8 mouse cellular contexts compared by ENCODE assay signal in the genomic region with DNA sequence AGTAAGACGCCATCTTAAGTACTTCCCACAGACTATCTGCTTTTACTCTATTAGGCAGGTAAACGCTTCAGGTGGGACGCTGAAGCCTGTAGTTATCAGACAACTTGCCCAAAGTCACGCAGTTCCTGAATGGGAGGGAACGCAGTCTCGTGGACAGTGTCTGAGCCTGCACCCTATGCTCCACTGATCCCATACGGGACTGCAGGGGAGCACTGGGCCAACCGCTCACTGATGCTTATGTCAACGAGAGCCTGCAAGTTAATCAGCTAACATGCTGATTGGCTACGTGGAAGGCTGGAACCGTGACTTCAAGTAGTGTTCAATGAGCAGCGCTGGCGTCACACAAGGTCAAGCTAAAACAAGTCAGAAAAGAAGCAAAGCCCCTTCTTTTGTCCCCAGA. TPM values are rescaled to one million over a fixed set of nuclear protein-coding genes. Genes with fewer than 3 reads are reported as not detected.
A peak's percentile ranks its signal among the peaks of the same experiment; 100 is the strongest.
DNase-seq lines count a peak whose midpoint lies in the region; ATAC-seq and TF ChIP-seq lines count a peak whose summit lies in the region.

No protein-coding gene starts in this region.

- H3K4me1 ChIP-seq in intestine, embryonic 15.5 days (replicated peaks), result peaks cover 19% of the 10 kb centered on the region
- H3K4me1 ChIP-seq in liver, postnatal 0 days (ENCODE audit: insufficient read depth), result peaks cover 39% of the 10 kb centered on the region

- DNase-seq in MEL-GATA-1-ER (ENCODE audit: extremely low read depth, low read depth), result peak; percentile 63
- DNase-seq in liver, postnatal 0 days, result peak; percentile 59
- peak; percentile 14 for DNase-seq in retina, postnatal 1 day
- DNase-seq in frontal cortex, postnatal 25 days (ENCODE audit: low spot score in 2 of 2), result no peak
- no peak for DNase-seq in layer of hippocampus, adult 18-20 months (ENCODE audit: low spot score in 2 of 2)

- peak overlapping the region; percentile 5 for H3ac ChIP-seq in C2C12 (ENCODE audit: control insufficient read depth, insufficient read length, low read depth)

- 23% methylated on average over 13 of the region's 13 CpGs for WGBS in intestine, embryonic 15.5 days
- 9% methylated on average over 13 of the region's 13 CpGs for WGBS in liver, postnatal 0 days (ENCODE audit: insufficient replicate concordance)

- peak overlapping the region; percentile 77 for H3K9ac ChIP-seq in intestine, embryonic 15.5 days
- peak overlapping the region; percentile 93 for H3K9ac ChIP-seq in liver, postnatal 0 days (replicated peaks)

- peak overlapping the region; percentile 73 for H3K4me2 ChIP-seq in intestine, embryonic 15.5 days (replicated peaks)
- peak overlapping the region; percentile 76 for H3K4me2 ChIP-seq in liver, postnatal 0 days (ENCODE audit: low read depth, low read length)

- peak overlapping the region; percentile 85; the same call in 1 of the 2 replicates for H3K27ac ChIP-seq in intestine, embryonic 15.5 days
- peak overlapping the region; percentile 95 for H3K27ac ChIP-seq in liver, postnatal 0 days (ENCODE audit: low read depth)

- no peaks in the 10 kb centered on the region for H3K9me3 ChIP-seq in intestine, embryonic 15.5 days
- no peaks in the 10 kb centered on the region for H3K9me3 ChIP-seq in liver, postnatal 0 days (ENCODE audit: low read length)

- TF ChIP-seq EP300 in liver, postnatal 0 days (IDR thresholded peaks at IDR 0.05; ENCODE audit: low read depth), result no peak

- H3K27me3 ChIP-seq in C2C12 (ENCODE audit: control insufficient read depth, insufficient read depth, insufficient read length), result no peaks in the 10 kb centered on the region
- no peaks in the 10 kb centered on the region for H3K27me3 ChIP-seq in intestine, embryonic 15.5 days (replicated peaks)
- no peaks in the 10 kb centered on the region for H3K27me3 ChIP-seq in liver, postnatal 0 days (ENCODE audit: insufficient read depth, low read length)

- ATAC-seq in erythroid progenitor cell, adult 5-6 weeks (replicated peaks; ENCODE audit: low FRiP score, poor library complexity, severe bottlenecking), result peak; percentile 84
- ATAC-seq in intestine, embryonic 15.5 days, result peak; percentile 42
- ATAC-seq in liver, postnatal 0 days, result peak; percentile 35

- H3K36me3 ChIP-seq in C2C12 (ENCODE audit: control insufficient read depth, insufficient read depth), result peaks cover 16% of the 10 kb centered on the region
- H3K36me3 ChIP-seq in intestine, embryonic 15.5 days, result peaks cover 4% of the 10 kb centered on the region; the same call in 1 of the 2 replicates
- peaks cover 9% of the 10 kb centered on the region for H3K36me3 ChIP-seq in liver, postnatal 0 days (replicated peaks; ENCODE audit: insufficient read depth, low read length)

- peaks cover 79% of the 10 kb centered on the region for H3K79me3 ChIP-seq in C2C12 (ENCODE audit: low read depth)

- H3K79me2 ChIP-seq in C2C12 (ENCODE audit: control insufficient read depth, insufficient read depth), result peaks cover 92% of the 10 kb centered on the region

- peak overlapping the region; percentile 8 for H3K4me3 ChIP-seq in C2C12 (ENCODE audit: insufficient read depth, poor library complexity, severe bottlenecking)
- peak overlapping the region; percentile 79 for H3K4me3 ChIP-seq in intestine, embryonic 15.5 days (replicated peaks)
- peak overlapping the region; percentile 95 for H3K4me3 ChIP-seq in liver, postnatal 0 days (ENCODE audit: low read depth, low read length)

- no peak for TF ChIP-seq CTCF in C2C12 (IDR thresholded peaks at IDR 0.05; ENCODE audit: control insufficient read depth, insufficient read depth, insufficient read length)
- TF ChIP-seq CTCF in liver, postnatal 0 days (IDR thresholded peaks at IDR 0.05; ENCODE audit: low read depth), result no peak

TF ChIP-seq in C2C12, 6 proteins besides CTCF, POLR2A, EP300 and RAD21:
- TF ChIP-seq MAX (IDR thresholded peaks at IDR 0.05) (no peak), MYOD1 (IDR thresholded peaks at IDR 0.05; ENCODE audit: control insufficient read depth, insufficient read length, low read depth) (no peak), CEBPB (IDR thresholded peaks at IDR 0.05; ENCODE audit: low read depth) (no peak), FOSL1 (IDR thresholded peaks at IDR 0.05; ENCODE audit: insufficient read depth, low read length, poor library complexity, severe bottlenecking) (no peak), MYOG (IDR thresholded peaks at IDR 0.05; ENCODE audit: control insufficient read depth, extremely low read depth, insufficient read length) (no peak), USF1 (IDR thresholded peaks at IDR 0.05; ENCODE audit: low read depth) (no peak)

RNA-seq across cellular contexts. Expression of a gene that starts 1.4 kb away (rescaled TPM):
- polyA plus RNA-seq in C2C12 (2012; fragmentation: generic; extraction: Trizol), result 26.2 TPM
- 45.0 and 46.9 TPM in 2 replicates for total RNA-seq in erythroid progenitor cell, adult 5-6 weeks (2015; ENCODE audit: low replicate concordance)
- total RNA-seq in erythroid progenitor cell, adult 5-6 weeks (2017; ENCODE audit: low replicate concordance), result 40.3 and 41.6 TPM in 2 replicates
- polyA plus RNA-seq in intestine, embryonic 15.5 days (2015; fragmentation: Nextera tagmentation; extraction: Ambion mirVana), result 40.0 and 40.6 TPM in 2 replicates
- polyA plus RNA-seq in liver, postnatal 0 days (2015; fragmentation: Nextera tagmentation; extraction: Ambion mirVana), result 15.0 and 15.1 TPM in 2 replicates
- total RNA-seq in layer of hippocampus, adult 18-20 months (2021), result 10 to 100 TPM; 20.4 to 21.9 TPM

RNA-seq across cellular contexts. Expression of a gene that starts 1.5 kb away (rescaled TPM):
- polyA plus RNA-seq in C2C12 (2012; fragmentation: generic; extraction: Trizol), result 9.8 TPM
- 10.9 and 11.5 TPM in 2 replicates for total RNA-seq in erythroid progenitor cell, adult 5-6 weeks (2015; ENCODE audit: low replicate concordance)
- 8.5 and 10.7 TPM in 2 replicates for total RNA-seq in erythroid progenitor cell, adult 5-6 weeks (2017; ENCODE audit: low replicate concordance)
- polyA plus RNA-seq in intestine, embryonic 15.5 days (2015; fragmentation: Nextera tagmentation; extraction: Ambion mirVana), result 3.8 and 4.6 TPM in 2 replicates
- 1.2 TPM in 2 replicates for polyA plus RNA-seq in liver, postnatal 0 days (2015; fragmentation: Nextera tagmentation; extraction: Ambion mirVana)
- total RNA-seq in layer of hippocampus, adult 18-20 months (2021), result 10 to 100 TPM; 12.0 to 12.3 TPM

RNA-seq across cellular contexts. Expression of a gene that starts 36.9 kb away (rescaled TPM):
- 8.9 TPM for polyA plus RNA-seq in C2C12 (2012; fragmentation: generic; extraction: Trizol)
- 465 and 471 TPM in 2 replicates for total RNA-seq in erythroid progenitor cell, adult 5-6 weeks (2015; ENCODE audit: low replicate concordance)
- 483 and 625 TPM in 2 replicates for total RNA-seq in erythroid progenitor cell, adult 5-6 weeks (2017; ENCODE audit: low replicate concordance)
- polyA plus RNA-seq in intestine, embryonic 15.5 days (2015; fragmentation: Nextera tagmentation; extraction: Ambion mirVana), result 21.9 and 22.3 TPM in 2 replicates
- 46.2 and 53.3 TPM in 2 replicates for polyA plus RNA-seq in liver, postnatal 0 days (2015; fragmentation: Nextera tagmentation; extraction: Ambion mirVana)
- total RNA-seq in layer of hippocampus, adult 18-20 months (2021), result 10 to 100 TPM; 15.3 to 17.3 TPM

Comparison
In these comparisons a context has a peak if more than half of its experiments do, and no peak if none do; other contexts are left out.
1. H3K4me3 ChIP-seq: peak in every context shown above with its lines; median percentile 95 in liver, postnatal 0 days; 79 in intestine, embryonic 15.5 days; 8 in C2C12.
2. DNase-seq: peak in MEL-GATA-1-ER (single experiment), liver, postnatal 0 days (single experiment) and retina, postnatal 1 day (single experiment); none in frontal cortex, postnatal 25 days (0 of 2) and layer of hippocampus, adult 18-20 months (0 of 2).
3. Peak in every context shown above with its lines, with median percentiles within 50 percentile points of each other: ATAC-seq.